Mouse (Mus musculus) heart, embryonic 14.5 days (tissue): Measurements from ENCODE around the gene Cops2. TPM values are rescaled to one million over a fixed set of nuclear protein-coding genes. Genes with fewer than 3 reads are reported as not detected.

Experiments used
- ATAC-seq: fragments of 200-750 bp; cut with Nextera tagmentation; 2 replicates; pipeline ENCODE4 v1.8.0; 2017; ENCODE audit warnings: low read depth, moderate TSS enrichment; ENCODE audit not compliant: insufficient number of reproducible peaks, insufficient read depth, low FRiP score
- H3K27ac ChIP-seq, 2 experiments: fragments of 200-500 bp in 1 of 2; fragments of 300-500 bp in 1 of 2; sonication (generic) in 1 of 2; replicated peaks in 1 of 2; 2 replicates each; pipeline ENCODE4 v1.5.1; 2012 to 2014; ENCODE audit warnings: low read depth in 2 of 2, low read length in 2 of 2, control low read depth in 1 of 2, mild to moderate bottlenecking in 1 of 2, mixed read lengths in 1 of 2; ENCODE audit not compliant: control insufficient read depth in 1 of 2, insufficient read depth in 1 of 2
- H3K27me3 ChIP-seq: fragments of 300-500 bp; sonication (generic); 2 replicates; pipeline ENCODE4 v1.6.1; 2014; ENCODE audit warnings: mild to moderate bottlenecking, low read length, control low read depth; ENCODE audit not compliant: control insufficient read depth, insufficient read depth
- H3K36me3 ChIP-seq: fragments of 300-500 bp; sonication (generic); 2 replicates; pipeline ENCODE4 v1.6.1; 2014; ENCODE audit warnings: mild to moderate bottlenecking, control low read depth, low read length, mixed read lengths; ENCODE audit not compliant: control insufficient read depth, insufficient read depth
- H3K4me1 ChIP-seq, 2 experiments: fragments of 200-500 bp in 1 of 2; fragments of 300-500 bp in 1 of 2; sonication (generic) in 1 of 2; 2 replicates each; pipeline ENCODE4 v1.6.1; 2012 to 2014; ENCODE audit warnings: low read length in 2 of 2, control low read depth in 1 of 2, mixed read lengths in 1 of 2; ENCODE audit not compliant: control insufficient read depth in 2 of 2, insufficient read depth in 2 of 2
- H3K4me2 ChIP-seq: fragments of 300-500 bp; sonication (generic); 2 replicates; pipeline ENCODE4 v1.6.1; 2014; ENCODE audit warnings: mild to moderate bottlenecking, low read length
- H3K4me3 ChIP-seq, 2 experiments: fragments of 200-500 bp in 1 of 2; fragments of 300-500 bp in 1 of 2; sonication (generic) in 1 of 2; 2 replicates each; pipeline ENCODE4 v1.5.1; 2012 to 2014; ENCODE audit warnings: low read length in 2 of 2, mild to moderate bottlenecking in 2 of 2, control low read depth in 1 of 2, low read depth in 1 of 2, moderate library complexity in 1 of 2; ENCODE audit not compliant: control insufficient read depth in 1 of 2, insufficient read depth in 1 of 2
- H3K9ac ChIP-seq: fragments of 300-500 bp; sonication (generic); 2 replicates; pipeline ENCODE4 v1.6.1; 2014; ENCODE audit warnings: mild to moderate bottlenecking, low read length
- H3K9me3 ChIP-seq: fragments of 300-500 bp; sonication (generic); 2 replicates; pipeline ENCODE4 v1.6.1; 2016; ENCODE audit warnings: low read length, control low read depth; ENCODE audit not compliant: control insufficient read depth
- WGBS: fragments of 180-500 bp; shearing (Covaris S2); extraction: QIAGEN DNeasy Blood & Tissue Kit; methylation state at CpG from one replicate; pipeline ENCODE4 v1.1.7; 2014; 5-methylcytosine and 5-hydroxymethylcytosine counted together
- polyA plus RNA-seq: library from polyadenylated mRNA; unstranded; fragments of >200 nt; fragmentation: Nextera tagmentation; extraction: Ambion mirVana; gene quantifications from 2 replicates; pipeline ENCODE4 v1.2.1, GENCODE M21; 2014

The Cops2 gene
- polyA plus RNA-seq = 66.9 and 71.0 TPM in 2 replicates

- Histone ChIP-seq H3K4me1 (peaks cover 0 to 9% of the 10 kb centered on the region in 2 experiments; a peak in 3 of 4 replicates), H3K9ac (peak within 1 kb of the TSS; percentile 84), H3K36me3 (no peaks in the 10 kb centered on the region), H3K9me3 (no peaks in the 10 kb centered on the region), H3K4me2 (peak within 1 kb of the TSS; percentile 80), H3K27ac (peak within 1 kb of the TSS; percentile 41 to 71), H3K27me3 (no peaks in the 10 kb centered on the region), H3K4me3 (peak within 1 kb of the TSS; percentile 80 to 93)
- WGBS = under 1% methylated on average over 52 of the region's 54 CpGs
- ATAC-seq = peak; percentile 97
Observed at GRCm38 (mm10) chr2:125858521-125859280, at the start of gene Cops2, which contains the start of gene Galk2. TSS of gene Cops2 (minus strand) at chr2:125859139. TSS of gene Galk2 (plus strand) at chr2:125859109.

GRCm38 (mm10) chr2:125907580-125908255 is 48.8 kb upstream of the Cops2 start:
- WGBS = 73% methylated on average over 4 of the region's 4 CpGs
- no peaks in the 10 kb centered on the region; the same call in 1 of the 2 replicates for H3K36me3 ChIP-seq
- no peaks in the 10 kb centered on the region for H3K9me3 ChIP-seq
- H3K4me2 ChIP-seq = no peak overlapping the region
- no peak overlapping the region for H3K27ac ChIP-seq
- ATAC-seq = no peak
- no peak overlapping the region for H3K4me3 ChIP-seq
- H3K4me1 ChIP-seq = no peaks in the 10 kb centered on the region
- no peak overlapping the region for H3K9ac ChIP-seq
- no peaks in the 10 kb centered on the region for H3K27me3 ChIP-seq

GRCm38 (mm10) chr2:125906407-125907066 is 47.6 kb upstream of the Cops2 start:
- Histone ChIP-seq H3K36me3 (no peaks in the 10 kb centered on the region; the same call in 1 of the 2 replicates), H3K27me3 (no peaks in the 10 kb centered on the region), H3K9ac (no peak overlapping the region), H3K4me2 (no peak overlapping the region), H3K4me3 (no peak overlapping the region), H3K9me3 (no peaks in the 10 kb centered on the region), H3K27ac (no peak overlapping the region), H3K4me1 (no peaks in the 10 kb centered on the region)
- ATAC-seq = no peak
- 85% methylated on average over 4 of the region's 4 CpGs for WGBS

GRCm38 (mm10) chr2:125901426-125901825 is 42.5 kb upstream of the Cops2 start:
- no peak for ATAC-seq
- no peak overlapping the region for H3K27ac ChIP-seq

GRCm38 (mm10) chr2:125900797-125901410 is 42.0 kb upstream of the Cops2 start:
- 39% methylated on average over 6 of the region's 6 CpGs for WGBS
- Histone ChIP-seq H3K36me3 (peaks cover 15% of the 10 kb centered on the region), H3K4me2 (no peak overlapping the region), H3K27me3 (no peaks in the 10 kb centered on the region), H3K4me1 (peaks cover 3 to 5% of the 10 kb centered on the region in 2 experiments; a peak in 1 of 4 replicates), H3K9me3 (no peaks in the 10 kb centered on the region), H3K9ac (no peak overlapping the region), H3K4me3 (no peak overlapping the region), H3K27ac (no peak overlapping the region)
- no peak for ATAC-seq

More at GRCm38 (mm10) chr2:125901426-125901825, 42.5 kb upstream of the Cops2 start:
- Histone ChIP-seq H3K4me1 (peaks cover 3 to 5% of the 10 kb centered on the region in 2 experiments; a peak in 1 of 4 replicates), H3K36me3 (peaks cover 13% of the 10 kb centered on the region), H3K4me3 (no peak overlapping the region), H3K27me3 (no peaks in the 10 kb centered on the region), H3K4me2 (no peak overlapping the region), H3K9ac (no peak overlapping the region), H3K9me3 (no peaks in the 10 kb centered on the region)
- 74% methylated on average over 3 of the region's 3 CpGs for WGBS

GRCm38 (mm10) chr2:125896355-125896754 is 37.4 kb upstream of the Cops2 start:
- no peak overlapping the region for H3K9ac ChIP-seq
- no peaks in the 10 kb centered on the region for H3K27me3 ChIP-seq
- no peak for ATAC-seq
- no peak overlapping the region for H3K4me3 ChIP-seq
- no peaks in the 10 kb centered on the region for H3K9me3 ChIP-seq
- H3K27ac ChIP-seq = no peak overlapping the region
- H3K4me1 ChIP-seq = peaks cover 3 to 4% of the 10 kb centered on the region in 2 experiments; a peak in 1 of 4 replicates
- no peak overlapping the region for H3K4me2 ChIP-seq
- 80% methylated on average over 3 of the region's 3 CpGs for WGBS
- peaks cover 15% of the 10 kb centered on the region; the same call in 1 of the 2 replicates for H3K36me3 ChIP-seq

GRCm38 (mm10) chr2:125895099-125895498 is 36.2 kb upstream of the Cops2 start:
- no peak overlapping the region for H3K9ac ChIP-seq
- H3K4me3 ChIP-seq = no peak overlapping the region
- no peaks in the 10 kb centered on the region for H3K9me3 ChIP-seq
- H3K27me3 ChIP-seq = no peaks in the 10 kb centered on the region
- no peaks in the 10 kb centered on the region for H3K4me1 ChIP-seq
- H3K36me3 ChIP-seq = peaks cover 15% of the 10 kb centered on the region; the same call in 1 of the 2 replicates
- WGBS = 91% methylated on average over 4 of the region's 4 CpGs
- no peak overlapping the region for H3K4me2 ChIP-seq
- no peak overlapping the region for H3K27ac ChIP-seq
- no peak for ATAC-seq
